Mouse (Mus musculus) embryonic facial prominence, embryonic 14.5 days (tissue): ENCODE measurements around the gene Mreg. TPM values are rescaled to one million over a fixed set of nuclear protein-coding genes. Genes with fewer than 3 reads are reported as not detected.

Experiments
- ATAC-seq: fragments of 200-750 bp; cut with Nextera tagmentation; 2 replicates; pipeline ENCODE4 v1.8.0; 2017; ENCODE audit warnings: low read depth, moderate number of reproducible peaks, moderate TSS enrichment
- DNase-seq: peaks from one replicate; pipeline ENCODE4 v3.0.0-alpha.2; 2015; ENCODE audit warnings: low spot score
- H3K27ac ChIP-seq: fragments of 300-500 bp; sonication (generic); replicated peaks from 2 replicates; pipeline ENCODE4 v1.5.1; 2014; ENCODE audit warnings: low read depth, mild to moderate bottlenecking, low read length, moderate library complexity
- H3K27me3 ChIP-seq: fragments of 300-500 bp; sonication (generic); replicated peaks from 2 replicates; pipeline ENCODE4 v1.6.1; 2014; ENCODE audit warnings: low read length; ENCODE audit not compliant: control insufficient read depth, insufficient read depth
- H3K36me3 ChIP-seq: fragments of 300-500 bp; sonication (generic); 2 replicates; pipeline ENCODE4 v1.6.1; 2014; ENCODE audit warnings: low read length, mixed read lengths; ENCODE audit not compliant: control insufficient read depth, insufficient read depth
- H3K4me1 ChIP-seq: fragments of 300-500 bp; sonication (generic); 2 replicates; pipeline ENCODE4 v1.6.1; 2014; ENCODE audit warnings: antibody characterized with exemption, low read length; ENCODE audit not compliant: control insufficient read depth, insufficient read depth
- H3K4me2 ChIP-seq: fragments of 300-500 bp; sonication (generic); 2 replicates; pipeline ENCODE4 v1.6.1; 2014; ENCODE audit warnings: low read depth, mild to moderate bottlenecking, low read length, moderate library complexity, mixed read lengths
- H3K4me3 ChIP-seq: fragments of 300-500 bp; sonication (generic); 2 replicates; pipeline ENCODE4 v1.5.1; 2014; ENCODE audit warnings: low read depth, mild to moderate bottlenecking, low read length
- H3K9ac ChIP-seq: fragments of 300-500 bp; sonication (generic); 2 replicates; pipeline ENCODE4 v1.6.1; 2014; ENCODE audit warnings: low read depth, mild to moderate bottlenecking, low read length, moderate library complexity, mixed read lengths
- H3K9me3 ChIP-seq: fragments of 300-500 bp; sonication (generic); 2 replicates; pipeline ENCODE4 v1.6.1; 2016; ENCODE audit warnings: low read length; ENCODE audit not compliant: control insufficient read depth
- WGBS: fragments of 180-500 bp; shearing (Covaris S2); extraction: QIAGEN DNeasy Blood & Tissue Kit; methylation state at CpG from one replicate; pipeline ENCODE4 v1.1.7; 2014; 5-methylcytosine and 5-hydroxymethylcytosine counted together
- polyA plus RNA-seq: library from polyadenylated mRNA; unstranded; fragments of >200 nt; fragmentation: Nextera tagmentation; extraction: Ambion mirVana; gene quantifications from 2 replicates; pipeline ENCODE4 v1.2.1, GENCODE M21; 2014

Gene Mreg
- polyA plus RNA-seq, 1 experiment from 2014 or later, result 7.6 TPM

- Histone ChIP-seq H3K4me2 (no peak overlapping the region), H3K9me3 (no peaks in the 10 kb centered on the region), H3K27me3 (no peaks in the 10 kb centered on the region), H3K9ac (no peak overlapping the region), H3K36me3 (no peaks in the 10 kb centered on the region), H3K27ac (no peak overlapping the region), H3K4me3 (no peak overlapping the region), H3K4me1 (no peaks in the 10 kb centered on the region)
- WGBS, result 66% methylated on average over 7 of the region's 7 CpGs
- ATAC-seq (peak; percentile 28; the same call in 1 of the 2 replicates), DNase-seq (peak; percentile 10)
Measured at GRCm38 (mm10) chr1:72174183-72174582, 37.9 kb downstream of the Mreg start.

GRCm38 (mm10) chr1:72173402-72174051, 38.6 kb downstream of the Mreg start:
- no peaks in the 10 kb centered on the region for H3K36me3 ChIP-seq
- no peaks in the 10 kb centered on the region for H3K4me1 ChIP-seq
- no peaks in the 10 kb centered on the region for H3K9me3 ChIP-seq
- no peak overlapping the region for H3K4me3 ChIP-seq
- H3K27ac ChIP-seq, result no peak overlapping the region
- DNase-seq, result no peak
- no peak overlapping the region for H3K4me2 ChIP-seq
- no peak for ATAC-seq
- H3K27me3 ChIP-seq, result no peaks in the 10 kb centered on the region
- 53% methylated on average over 8 of the region's 8 CpGs for whole genome bisulfite sequencing
- no peak overlapping the region for H3K9ac ChIP-seq

- WGBS, result 86% methylated on average over 8 of the region's 8 CpGs
- ATAC-seq (no peak), DNase-seq (no peak)
- H3K4me3 ChIP-seq, result no peak overlapping the region
- H3K36me3 ChIP-seq, result no peaks in the 10 kb centered on the region
- no peaks in the 10 kb centered on the region for H3K9me3 ChIP-seq
- H3K4me1 ChIP-seq, result no peaks in the 10 kb centered on the region
- H3K4me2 ChIP-seq, result no peak overlapping the region
- no peaks in the 10 kb centered on the region for H3K27me3 ChIP-seq
- no peak overlapping the region for H3K27ac ChIP-seq
- no peak overlapping the region for H3K9ac ChIP-seq
Measured at GRCm38 (mm10) chr1:72172788-72173187, 39.3 kb downstream of the Mreg start.

GRCm38 (mm10) chr1:72171001-72171860, 40.9 kb downstream of the Mreg start:
- Histone ChIP-seq H3K27me3 (no peaks in the 10 kb centered on the region), H3K4me2 (no peak overlapping the region), H3K27ac (no peak overlapping the region), H3K4me1 (no peaks in the 10 kb centered on the region), H3K36me3 (no peaks in the 10 kb centered on the region), H3K9ac (no peak overlapping the region), H3K9me3 (no peaks in the 10 kb centered on the region), H3K4me3 (no peak overlapping the region)
- ATAC-seq, result peak; percentile 72
- 63% methylated on average over 13 of the region's 13 CpGs for WGBS
- DNase-seq, result peak; percentile 53

- H3K4me2 ChIP-seq, result no peak overlapping the region
- H3K4me1 ChIP-seq, result no peaks in the 10 kb centered on the region
- no peak overlapping the region for H3K9ac ChIP-seq
- no peak for DNase-seq
- H3K9me3 ChIP-seq, result no peaks in the 10 kb centered on the region
- ATAC-seq, result no peak
- H3K36me3 ChIP-seq, result no peaks in the 10 kb centered on the region
- WGBS, result 95% methylated on average over 10 of the region's 10 CpGs
- no peaks in the 10 kb centered on the region for H3K27me3 ChIP-seq
- no peak overlapping the region for H3K27ac ChIP-seq
- no peak overlapping the region for H3K4me3 ChIP-seq
Measured at GRCm38 (mm10) chr1:72167024-72167423, 45.1 kb downstream of the Mreg start.

GRCm38 (mm10) chr1:72166468-72166814, 45.7 kb downstream of the Mreg start:
- DNase-seq, result no peak
- WGBS, result 97% methylated on average over 5 of the region's 5 CpGs
- no peak for ATAC-seq
- H3K4me3 ChIP-seq, result no peak overlapping the region
- H3K4me1 ChIP-seq, result no peaks in the 10 kb centered on the region
- H3K9ac ChIP-seq, result no peak overlapping the region
- H3K4me2 ChIP-seq, result no peak overlapping the region
- no peaks in the 10 kb centered on the region for H3K27me3 ChIP-seq
- no peaks in the 10 kb centered on the region for H3K36me3 ChIP-seq
- no peaks in the 10 kb centered on the region for H3K9me3 ChIP-seq
- H3K27ac ChIP-seq, result no peak overlapping the region

- no peak overlapping the region for H3K4me3 ChIP-seq
- no peaks in the 10 kb centered on the region for H3K27me3 ChIP-seq
- no peaks in the 10 kb centered on the region for H3K9me3 ChIP-seq
- no peak overlapping the region for H3K27ac ChIP-seq
- DNase-seq, result no peak
- no peaks in the 10 kb centered on the region for H3K36me3 ChIP-seq
- H3K9ac ChIP-seq, result no peak overlapping the region
- 81% methylated on average over 20 of the region's 20 CpGs for WGBS
- no peak overlapping the region for H3K4me2 ChIP-seq
- H3K4me1 ChIP-seq, result no peaks in the 10 kb centered on the region
- no peak for ATAC-seq
Measured at GRCm38 (mm10) chr1:72165723-72166467, 46.2 kb downstream of the Mreg start.

- Histone ChIP-seq H3K4me3 (no peak overlapping the region), H3K27me3 (no peaks in the 10 kb centered on the region), H3K4me1 (no peaks in the 10 kb centered on the region), H3K27ac (no peak overlapping the region), H3K36me3 (no peaks in the 10 kb centered on the region), H3K9ac (no peak overlapping the region), H3K9me3 (no peaks in the 10 kb centered on the region), H3K4me2 (no peak overlapping the region)
- 89% methylated on average over 7 of the region's 7 CpGs for WGBS
- DNase-seq, result peak; percentile 16
- peak; percentile 84 for ATAC-seq
Measured at GRCm38 (mm10) chr1:72160321-72160720, 51.8 kb downstream of the Mreg start.
